Mouse (Mus musculus): ENCODE measurements around the gene Etv6. TPM values are rescaled to one million over a fixed set of nuclear protein-coding genes. Genes with fewer than 3 reads are reported as not detected.

The Etv6 gene
- polyA plus RNA-seq, 1 experiment from 2014 or later, result 16.0 TPM

GRCm38 (mm10) chr6:134139359-134139758, 103.9 kb downstream of the Etv6 start:
- H3K4me3 ChIP-seq (ENCODE audit: low read depth, low read length), result no peak overlapping the region
- WGBS (ENCODE audit: insufficient replicate concordance), result 88% methylated on average over 3 of the region's 3 CpGs
- no peaks in the 10 kb centered on the region for H3K36me3 ChIP-seq (ENCODE audit: control insufficient read depth, insufficient read depth, low read length)
- H3K9me3 ChIP-seq (replicated peaks; ENCODE audit: control insufficient read depth, low read length), result no peaks in the 10 kb centered on the region
- H3K4me1 ChIP-seq (ENCODE audit: control insufficient read depth, insufficient read depth, low read length), result peaks cover 46% of the 10 kb centered on the region
- H3K4me2 ChIP-seq, result no peak overlapping the region
- no peak for ATAC-seq (replicated peaks; ENCODE audit: insufficient number of reproducible peaks, low FRiP score, low TSS enrichment)
- H3K27me3 ChIP-seq (ENCODE audit: control insufficient read depth, insufficient read depth, low read length), result no peaks in the 10 kb centered on the region
- no peak overlapping the region for H3K9ac ChIP-seq (ENCODE audit: low read depth, low read length)
- H3K27ac ChIP-seq (ENCODE audit: low read depth, low read length), result no peak overlapping the region

GRCm38 (mm10) chr6:134140718-134141615, 105.5 kb downstream of the Etv6 start:
- no peak overlapping the region for H3K4me2 ChIP-seq
- H3K4me1 ChIP-seq (ENCODE audit: control insufficient read depth, insufficient read depth, low read length), result peaks cover 45% of the 10 kb centered on the region
- no peak overlapping the region for H3K9ac ChIP-seq (ENCODE audit: low read depth, low read length)
- H3K27me3 ChIP-seq (ENCODE audit: control insufficient read depth, insufficient read depth, low read length), result no peaks in the 10 kb centered on the region
- 50% methylated on average over 16 of the region's 16 CpGs for WGBS (ENCODE audit: insufficient replicate concordance)
- 0 out of 2 replicates have a peak overlapping the region, but pooled peaks have one; percentile 8 for H3K27ac ChIP-seq (ENCODE audit: low read depth, low read length)
- H3K4me3 ChIP-seq (ENCODE audit: low read depth, low read length), result no peak overlapping the region
- no peaks in the 10 kb centered on the region for H3K36me3 ChIP-seq (ENCODE audit: control insufficient read depth, insufficient read depth, low read length)
- H3K9me3 ChIP-seq (replicated peaks; ENCODE audit: control insufficient read depth, low read length), result no peaks in the 10 kb centered on the region
- ATAC-seq (replicated peaks; ENCODE audit: insufficient number of reproducible peaks, low FRiP score, low TSS enrichment), result no peak

- WGBS (ENCODE audit: insufficient replicate concordance), result 70% methylated on average over 1 of the region's 1 CpGs
- Histone ChIP-seq H3K4me1 (ENCODE audit: control insufficient read depth, insufficient read depth, low read length) (peaks cover 51% of the 10 kb centered on the region), H3K27me3 (ENCODE audit: control insufficient read depth, insufficient read depth, low read length) (no peaks in the 10 kb centered on the region), H3K9me3 (replicated peaks; ENCODE audit: control insufficient read depth, low read length) (no peaks in the 10 kb centered on the region), H3K27ac (ENCODE audit: low read depth, low read length) (no peak overlapping the region), H3K4me2 (no peak overlapping the region), H3K36me3 (ENCODE audit: control insufficient read depth, insufficient read depth, low read length) (no peaks in the 10 kb centered on the region), H3K9ac (ENCODE audit: low read depth, low read length) (no peak overlapping the region), H3K4me3 (ENCODE audit: low read depth, low read length) (no peak overlapping the region)
- ATAC-seq (replicated peaks; ENCODE audit: insufficient number of reproducible peaks, low FRiP score, low TSS enrichment), result no peak
Observed at GRCm38 (mm10) chr6:134141616-134142165, 106.2 kb downstream of the Etv6 start.

GRCm38 (mm10) chr6:134142700-134143099, 107.2 kb downstream of the Etv6 start:
- no peaks in the 10 kb centered on the region for H3K27me3 ChIP-seq (ENCODE audit: control insufficient read depth, insufficient read depth, low read length)
- H3K4me2 ChIP-seq, result no peak overlapping the region
- no peak for ATAC-seq (replicated peaks; ENCODE audit: insufficient number of reproducible peaks, low FRiP score, low TSS enrichment)
- 77% methylated on average over 11 of the region's 11 CpGs for WGBS (ENCODE audit: insufficient replicate concordance)
- no peak overlapping the region for H3K4me3 ChIP-seq (ENCODE audit: low read depth, low read length)
- H3K9ac ChIP-seq (ENCODE audit: low read depth, low read length), result no peak overlapping the region
- peak overlapping the region; percentile 95; the same call in 1 of the 2 replicates for H3K27ac ChIP-seq (ENCODE audit: low read depth, low read length)
- H3K36me3 ChIP-seq (ENCODE audit: control insufficient read depth, insufficient read depth, low read length), result no peaks in the 10 kb centered on the region
- H3K4me1 ChIP-seq (ENCODE audit: control insufficient read depth, insufficient read depth, low read length), result peaks cover 57% of the 10 kb centered on the region
- H3K9me3 ChIP-seq (replicated peaks; ENCODE audit: control insufficient read depth, low read length), result no peaks in the 10 kb centered on the region

- peaks cover 60% of the 10 kb centered on the region for H3K4me1 ChIP-seq (ENCODE audit: control insufficient read depth, insufficient read depth, low read length)
- no peaks in the 10 kb centered on the region for H3K9me3 ChIP-seq (replicated peaks; ENCODE audit: control insufficient read depth, low read length)
- no peak overlapping the region for H3K4me3 ChIP-seq (ENCODE audit: low read depth, low read length)
- WGBS (ENCODE audit: insufficient replicate concordance), result 24% methylated on average over 3 of the region's 3 CpGs
- peak overlapping the region; percentile 22; the same call in 1 of the 2 replicates for H3K4me2 ChIP-seq
- H3K36me3 ChIP-seq (ENCODE audit: control insufficient read depth, insufficient read depth, low read length), result no peaks in the 10 kb centered on the region
- H3K27me3 ChIP-seq (ENCODE audit: control insufficient read depth, insufficient read depth, low read length), result no peaks in the 10 kb centered on the region
- 0 out of 2 replicates have a peak overlapping the region, but pooled peaks have one; percentile 46 for H3K9ac ChIP-seq (ENCODE audit: low read depth, low read length)
- ATAC-seq (replicated peaks; ENCODE audit: insufficient number of reproducible peaks, low FRiP score, low TSS enrichment), result peak; percentile 40; the same call in 1 of the 2 replicates
- peak overlapping the region; percentile 95 for H3K27ac ChIP-seq (ENCODE audit: low read depth, low read length)
Observed at GRCm38 (mm10) chr6:134143649-134144097, 108.2 kb downstream of the Etv6 start.

- Histone ChIP-seq H3K27me3 (ENCODE audit: control insufficient read depth, insufficient read depth, low read length) (no peaks in the 10 kb centered on the region), H3K4me1 (ENCODE audit: control insufficient read depth, insufficient read depth, low read length) (peaks cover 60% of the 10 kb centered on the region), H3K36me3 (ENCODE audit: control insufficient read depth, insufficient read depth, low read length) (no peaks in the 10 kb centered on the region), H3K27ac (ENCODE audit: low read depth, low read length) (peak overlapping the region; percentile 95), H3K4me3 (ENCODE audit: low read depth, low read length) (no peak overlapping the region), H3K9ac (ENCODE audit: low read depth, low read length) (no peak overlapping the region), H3K4me2 (peak overlapping the region; percentile 22), H3K9me3 (replicated peaks; ENCODE audit: control insufficient read depth, low read length) (no peaks in the 10 kb centered on the region)
- WGBS (ENCODE audit: insufficient replicate concordance), result 42% methylated on average over 15 of the region's 15 CpGs
- ATAC-seq (replicated peaks; ENCODE audit: insufficient number of reproducible peaks, low FRiP score, low TSS enrichment), result no peak; the same call in 1 of the 2 replicates
Observed at GRCm38 (mm10) chr6:134144231-134145130, 109.0 kb downstream of the Etv6 start.

- H3K27me3 ChIP-seq (ENCODE audit: control insufficient read depth, insufficient read depth, low read length), result no peaks in the 10 kb centered on the region
- no peak overlapping the region for H3K4me2 ChIP-seq
- ATAC-seq (replicated peaks; ENCODE audit: insufficient number of reproducible peaks, low FRiP score, low TSS enrichment), result no peak
- H3K9me3 ChIP-seq (replicated peaks; ENCODE audit: control insufficient read depth, low read length), result no peaks in the 10 kb centered on the region
- peaks cover 69% of the 10 kb centered on the region for H3K4me1 ChIP-seq (ENCODE audit: control insufficient read depth, insufficient read depth, low read length)
- WGBS (ENCODE audit: insufficient replicate concordance), result 62% methylated on average over 22 of the region's 22 CpGs
- no peak overlapping the region for H3K27ac ChIP-seq (ENCODE audit: low read depth, low read length)
- no peaks in the 10 kb centered on the region for H3K36me3 ChIP-seq (ENCODE audit: control insufficient read depth, insufficient read depth, low read length)
- H3K9ac ChIP-seq (ENCODE audit: low read depth, low read length), result 0 out of 2 replicates have a peak overlapping the region, but pooled peaks have one; percentile 22
- no peak overlapping the region for H3K4me3 ChIP-seq (ENCODE audit: low read depth, low read length)
Observed at GRCm38 (mm10) chr6:134147596-134148442, 112.3 kb downstream of the Etv6 start.

All from heart, embryonic 11.5 days (tissue).